Mouse (Mus musculus): ENCODE measurements around the gene Csn1s1. TPM values are rescaled to one million over a fixed set of nuclear protein-coding genes. Genes with fewer than 3 reads are reported as not detected.

Gene Csn1s1
- polyA plus RNA-seq (2015; fragmentation: Nextera tagmentation; extraction: Ambion mirVana): not detected in 2 replicates

GRCm38 (mm10) chr5:87665908-87666307 is at the start of gene Csn1s1:
Gene Csn1s1, plus strand, starts transcription at chr5:87666208.

GRCm38 (mm10) chr5:87699530-87699929 is 33.5 kb downstream of the Csn1s1 start, which contains the start of gene Csn2:
Gene Csn2, minus strand, starts transcription at chr5:87699630.

Other genes starting within 250 kb of the Csn1s1 start
- not detected in 2 replicates for gene Ugt2b38, start 242.0 kb upstream of the Csn1s1 start, polyA plus RNA-seq (2015; fragmentation: Nextera tagmentation; extraction: Ambion mirVana)
- not detected in 2 replicates for gene Ugt2a2, start 183.9 kb upstream of the Csn1s1 start, polyA plus RNA-seq (2015; fragmentation: Nextera tagmentation; extraction: Ambion mirVana)
- not detected in 2 replicates for gene Gm43638, start 179.4 kb upstream of the Csn1s1 start, polyA plus RNA-seq (2015; fragmentation: Nextera tagmentation; extraction: Ambion mirVana)
- not detected in 2 replicates for gene Ugt2a1, start 175.3 kb upstream of the Csn1s1 start, polyA plus RNA-seq (2015; fragmentation: Nextera tagmentation; extraction: Ambion mirVana)
- gene Sult1b1, start 128.0 kb upstream of the Csn1s1 start, polyA plus RNA-seq (2015; fragmentation: Nextera tagmentation; extraction: Ambion mirVana): 0.13 TPM in 1 of 2 replicates, not detected in the other
- gene Sult1d1, start 97.2 kb upstream of the Csn1s1 start, polyA plus RNA-seq (2015; fragmentation: Nextera tagmentation; extraction: Ambion mirVana): not detected in 2 replicates
- not detected in 2 replicates for gene Sult1e1, start 74.6 kb upstream of the Csn1s1 start, polyA plus RNA-seq (2015; fragmentation: Nextera tagmentation; extraction: Ambion mirVana)
- gene Csn2, start 33.4 kb downstream of the Csn1s1 start, polyA plus RNA-seq (2015; fragmentation: Nextera tagmentation; extraction: Ambion mirVana): not detected in 2 replicates
- not detected in 2 replicates for gene Csn1s2a, start 108.4 kb downstream of the Csn1s1 start, polyA plus RNA-seq (2015; fragmentation: Nextera tagmentation; extraction: Ambion mirVana)
- gene Csn1s2b, start 141.9 kb downstream of the Csn1s1 start, polyA plus RNA-seq (2015; fragmentation: Nextera tagmentation; extraction: Ambion mirVana): not detected in 2 replicates
- not detected in 2 replicates for gene Prr27, start 159.5 kb downstream of the Csn1s1 start, polyA plus RNA-seq (2015; fragmentation: Nextera tagmentation; extraction: Ambion mirVana)
- not detected in 2 replicates for gene Odam, start 218.8 kb downstream of the Csn1s1 start, polyA plus RNA-seq (2015; fragmentation: Nextera tagmentation; extraction: Ambion mirVana)

All from urinary bladder, postnatal 0 days (tissue).